ENCODE assay signal across 9 mouse cellular contexts in genomic region chr5:140636316-140637057, GRCm38 (mm10). TPM values are rescaled to one million over a fixed set of nuclear protein-coding genes. Genes with fewer than 3 reads are reported as not detected.
DNase-seq lines count a peak whose midpoint lies in the region; ATAC-seq and TF ChIP-seq lines count a peak whose summit lies in the region.
"Had no signal": no experiment of that assay in that cellular context is flagged by ENCODE, and none has a peak within 500 bp of the region (broad histone marks: within the 10 kb centered on the region; RNA-seq: fewer than 3 reads in every experiment).

No protein-coding gene starts in this region.

- no peaks in the 10 kb centered on the region for H3K27me3 ChIP-seq in lung, embryonic 14.5 days (ENCODE audit: insufficient read depth, low read length)
- H3K27me3 ChIP-seq in liver, embryonic 14.5 days (ENCODE audit: control insufficient read depth, insufficient read depth, low read length), result no peaks in the 10 kb centered on the region
- H3K27me3 ChIP-seq: neural tube, embryonic 12.5 days had no signal

- ATAC-seq in lung, embryonic 14.5 days (ENCODE audit: insufficient read depth), result no peak
- no peak for ATAC-seq in liver, embryonic 14.5 days (ENCODE audit: insufficient read depth)

- peaks cover 4% of the 10 kb centered on the region for H3K4me1 ChIP-seq in lung, embryonic 14.5 days (ENCODE audit: insufficient read depth)
- peaks cover 17% of the 10 kb centered on the region for H3K4me1 ChIP-seq in lung, adult 2 months (ENCODE audit: control insufficient read depth, insufficient read depth, low read length)
- 0 out of 4 replicates have a peak, but pooled peaks cover 0 to 1% of the 10 kb centered on the region in 2 experiments for H3K4me1 ChIP-seq in liver, embryonic 14.5 days (replicated peaks; ENCODE audit: control insufficient read depth in 2 of 2, insufficient read depth in 2 of 2, low read length in 1 of 2)

- peak; percentile 32 for TF ChIP-seq CTCF in lung, embryonic 14.5 days (IDR thresholded peaks at IDR 0.05; ENCODE audit: low read depth)
- TF ChIP-seq CTCF in lung, adult 2 months (IDR thresholded peaks at IDR 0.05; ENCODE audit: insufficient read depth, low read length), result no peak
- peak; percentile 31; the same call in 1 of the 2 replicates for TF ChIP-seq CTCF in brain, embryonic 14.5 days (IDR thresholded peaks at IDR 0.05; ENCODE audit: borderline replicate concordance, extremely low read depth, insufficient read depth, insufficient read length)
- TF ChIP-seq CTCF in liver, embryonic 14.5 days (IDR thresholded peaks at IDR 0.05; ENCODE audit: low read depth), result peak; percentile 21; the same call in 1 of the 2 replicates

- peak; percentile 28 for DNase-seq in lung, embryonic 14.5 days
- DNase-seq in lung, adult 2 months, result no peak
- DNase-seq in brain, embryonic 14.5 days (ENCODE audit: low read depth), result no peak
- DNase-seq in liver, embryonic 14.5 days (ENCODE audit: low read depth in 3 of 3, low spot score in 3 of 3), result no peak
- DNase-seq in thymus, postnatal 10 days (ENCODE audit: low spot score in 2 of 2), result peak; percentile 32 to 39
- DNase-seq in right cerebral cortex, postnatal 4 days, result no peak
- DNase-seq in adrenal gland, postnatal 25 days, result no peak
- DNase-seq in frontal cortex, postnatal 36 days (ENCODE audit: low spot score in 2 of 2), result no peak

- no peaks in the 10 kb centered on the region for H3K9me3 ChIP-seq in lung, embryonic 14.5 days (ENCODE audit: low read depth, low read length)
- H3K9me3 ChIP-seq in liver, embryonic 14.5 days (ENCODE audit: control insufficient read depth, low read length), result no peaks in the 10 kb centered on the region
- H3K9me3 ChIP-seq: neural tube, embryonic 12.5 days had no signal

- H3K36me3 ChIP-seq in lung, embryonic 14.5 days (ENCODE audit: insufficient read depth), result peaks cover 75% of the 10 kb centered on the region
- H3K36me3 ChIP-seq in liver, embryonic 14.5 days (replicated peaks; ENCODE audit: control insufficient read depth, insufficient read depth, low read depth), result no peaks in the 10 kb centered on the region

- no peak for TF ChIP-seq POLR2A in lung, adult 2 months (IDR thresholded peaks at IDR 0.05; ENCODE audit: borderline replicate concordance, extremely low read depth, low read depth, low read length)
- no peak for TF ChIP-seq POLR2A in brain, embryonic 14.5 days (IDR thresholded peaks at IDR 0.05; ENCODE audit: borderline replicate concordance, extremely low read depth, insufficient read depth, insufficient read length, poor library complexity, severe bottlenecking)

- peak overlapping the region; percentile 9; the same call in 1 of the 2 replicates for H3K27ac ChIP-seq in lung, embryonic 14.5 days (ENCODE audit: low read depth)
- H3K27ac ChIP-seq in liver, embryonic 14.5 days, result no peak overlapping the region
- H3K27ac ChIP-seq: neural tube, embryonic 12.5 days had no signal

- 82% methylated on average over 7 of the region's 7 CpGs for WGBS in lung, embryonic 14.5 days
- WGBS in lung, adult 2 months, result 52% methylated on average over 7 of the region's 7 CpGs
- WGBS in liver, embryonic 14.5 days (ENCODE audit: insufficient replicate concordance), result 62% methylated on average over 7 of the region's 7 CpGs

- H3K4me2 ChIP-seq in lung, embryonic 14.5 days, result no peak overlapping the region
- H3K4me2 ChIP-seq in liver, embryonic 14.5 days (ENCODE audit: low read depth), result no peak overlapping the region
- H3K4me2 ChIP-seq: neural tube, embryonic 12.5 days had no signal

- no peak overlapping the region for H3K9ac ChIP-seq in lung, embryonic 14.5 days
- no peak overlapping the region for H3K9ac ChIP-seq in liver, embryonic 14.5 days (replicated peaks)
- H3K9ac ChIP-seq: neural tube, embryonic 12.5 days had no signal

- TF ChIP-seq EP300 in liver, embryonic 14.5 days (IDR thresholded peaks at IDR 0.05; ENCODE audit: low read depth), result no peak

- H3K4me3 ChIP-seq in lung, embryonic 14.5 days (ENCODE audit: low read depth, low read length), result no peak overlapping the region
- H3K4me3 ChIP-seq in lung, adult 2 months (replicated peaks; ENCODE audit: extremely low read depth, low read depth, low read length), result no peak overlapping the region
- H3K4me3 ChIP-seq in liver, embryonic 14.5 days (ENCODE audit: insufficient read depth in 1 of 2, low read depth in 2 of 2, low read length in 2 of 2), result no peak overlapping the region
- H3K4me3 ChIP-seq: neural tube, embryonic 12.5 days had no signal

RNA-seq across cellular contexts. Expression of gene Ttyh3, which starts 12.3 kb away (rescaled TPM):
- polyA plus RNA-seq in lung, embryonic 14.5 days (2014; fragmentation: Nextera tagmentation; extraction: Ambion mirVana), result 56.4 and 61.6 TPM in 2 replicates
- 117 and 127 TPM in 2 replicates for polyA plus RNA-seq in lung, adult 2 months (2012; rRNA removed)
- polyA plus RNA-seq in brain, embryonic 14.5 days (2012; rRNA removed), result 164 and 280 TPM in 2 replicates
- polyA plus RNA-seq in liver, embryonic 14.5 days (2012; rRNA removed), result 8.3 and 10.1 TPM in 2 replicates
- 5.4 and 7.2 TPM in 2 replicates for polyA plus RNA-seq in liver, embryonic 14.5 days (2014; fragmentation: Nextera tagmentation; extraction: Ambion mirVana)
- total RNA-seq in adrenal gland, postnatal 25 days (2021), result 121 and 195 TPM in 2 replicates

RNA-seq across cellular contexts. Expression of gene Lfng, which starts 29.4 kb away (rescaled TPM):
- polyA plus RNA-seq in lung, embryonic 14.5 days (2014; fragmentation: Nextera tagmentation; extraction: Ambion mirVana), result 20.5 and 22.0 TPM in 2 replicates
- 141 and 163 TPM in 2 replicates for polyA plus RNA-seq in lung, adult 2 months (2012; rRNA removed)
- polyA plus RNA-seq in brain, embryonic 14.5 days (2012; rRNA removed), result 55.8 and 73.4 TPM in 2 replicates
- polyA plus RNA-seq in liver, embryonic 14.5 days (2012; rRNA removed), result 12.1 and 15.8 TPM in 2 replicates
- 9.9 and 11.4 TPM in 2 replicates for polyA plus RNA-seq in liver, embryonic 14.5 days (2014; fragmentation: Nextera tagmentation; extraction: Ambion mirVana)
- total RNA-seq in adrenal gland, postnatal 25 days (2021), result 9.6 and 16.8 TPM in 2 replicates

Comparison
In these comparisons a context has a peak if more than half of its experiments do, and no peak if none do; other contexts are left out.
1. DNase-seq: peak in lung, embryonic 14.5 days (single experiment) and thymus, postnatal 10 days (2 of 2); none in lung, adult 2 months (single experiment), brain, embryonic 14.5 days (single experiment), liver, embryonic 14.5 days (0 of 3), right cerebral cortex, postnatal 4 days (single experiment), adrenal gland, postnatal 25 days (single experiment) and frontal cortex, postnatal 36 days (0 of 2).